Mouse (Mus musculus) neural tube, embryonic 15.5 days (tissue): Measurements from ENCODE around the gene Rock2. TPM values are rescaled to one million over a fixed set of nuclear protein-coding genes. Genes with fewer than 3 reads are reported as not detected.

Experiments used
- ATAC-seq: fragments of 200-750 bp; cut with Nextera tagmentation; 2 replicates; pipeline ENCODE4 v1.8.0; 2017; ENCODE audit warnings: mild to moderate bottlenecking, moderate TSS enrichment, moderate library complexity; ENCODE audit not compliant: low FRiP score
- H3K27ac ChIP-seq: fragments of 300-500 bp; sonication (generic); replicated peaks from 2 replicates; pipeline ENCODE4 v1.5.1; 2015; ENCODE audit warnings: mild to moderate bottlenecking, inconsistent platforms
- H3K27me3 ChIP-seq: fragments of 300-500 bp; sonication (generic); replicated peaks from 2 replicates; pipeline ENCODE4 v1.6.1; 2015; ENCODE audit warnings: inconsistent platforms
- H3K36me3 ChIP-seq: fragments of 300-500 bp; sonication (generic); 2 replicates; pipeline ENCODE4 v1.6.1; 2015; ENCODE audit warnings: inconsistent platforms
- H3K4me1 ChIP-seq: fragments of 300-500 bp; sonication (generic); 2 replicates; pipeline ENCODE4 v1.6.1; 2015; ENCODE audit warnings: inconsistent platforms
- H3K4me2 ChIP-seq: fragments of 300-500 bp; sonication (generic); 2 replicates; pipeline ENCODE4 v1.6.1; 2015; ENCODE audit warnings: inconsistent platforms, mild to moderate bottlenecking, moderate library complexity
- H3K4me3 ChIP-seq: fragments of 300-500 bp; sonication (generic); replicated peaks from 2 replicates; pipeline ENCODE4 v1.5.1; 2015; ENCODE audit warnings: mild to moderate bottlenecking, inconsistent platforms
- H3K9ac ChIP-seq: fragments of 300-500 bp; sonication (generic); replicated peaks from 2 replicates; pipeline ENCODE4 v1.6.1; 2015; ENCODE audit warnings: mild to moderate bottlenecking, inconsistent platforms
- H3K9me3 ChIP-seq: fragments of 300-500 bp; sonication (generic); replicated peaks from 2 replicates; pipeline ENCODE4 v1.6.1; 2016; ENCODE audit warnings: inconsistent platforms
- WGBS: fragments of 180-500 bp; shearing (Covaris S2); methylation state at CpG from one replicate; pipeline ENCODE4 v1.1.7; 2015; ENCODE audit warnings: mixed read lengths; 5-methylcytosine and 5-hydroxymethylcytosine counted together
- polyA plus RNA-seq: library from polyadenylated mRNA; unstranded; fragments of >200 nt; fragmentation: Nextera tagmentation; extraction: Ambion mirVana; gene quantifications from 2 replicates; pipeline ENCODE4 v1.2.1, GENCODE M21; 2015

Gene Rock2
- polyA plus RNA-seq, 1 experiment from 2014 or later: 13.7 TPM

GRCm38 (mm10) chr12:16873549-16873948 is 21.1 kb upstream of the Rock2 start:
- H3K27me3 ChIP-seq: no peaks in the 10 kb centered on the region
- WGBS: 88% methylated on average over 7 of the region's 7 CpGs
- H3K4me1 ChIP-seq: peaks cover 20% of the 10 kb centered on the region
- H3K27ac ChIP-seq: no peak overlapping the region
- H3K9me3 ChIP-seq: no peaks in the 10 kb centered on the region
- no peaks in the 10 kb centered on the region for H3K36me3 ChIP-seq
- no peak for ATAC-seq
- no peak overlapping the region for H3K4me2 ChIP-seq
- no peak overlapping the region for H3K4me3 ChIP-seq
- no peak overlapping the region for H3K9ac ChIP-seq

- H3K27ac ChIP-seq: no peak overlapping the region
- WGBS: 61% methylated on average over 2 of the region's 2 CpGs
- no peak for ATAC-seq
Measured at GRCm38 (mm10) chr12:16874086-16874485, 20.6 kb upstream of the Rock2 start.

DNA sequence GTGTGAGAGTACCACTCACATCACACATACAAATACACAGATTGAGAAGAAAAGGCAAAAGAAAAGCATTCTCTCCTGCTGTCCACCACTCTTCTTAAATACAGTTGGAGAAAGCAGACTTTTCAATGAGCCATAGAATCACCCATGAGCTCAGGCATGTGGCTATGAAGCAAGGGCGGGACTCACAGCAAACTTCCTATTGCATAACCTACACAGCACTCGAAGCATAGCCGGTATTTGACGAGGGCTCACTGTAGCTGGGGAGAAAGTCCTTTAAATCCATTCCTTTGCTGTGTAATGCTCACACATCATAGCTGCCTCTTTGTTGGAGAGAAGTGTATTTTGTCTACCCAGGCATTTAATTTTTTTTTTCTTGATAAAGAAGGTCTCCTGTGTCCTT is 19.4 kb upstream of the Rock2 start:
- WGBS: 77% methylated on average over 4 of the region's 4 CpGs
- Histone ChIP-seq H3K27ac (no peak overlapping the region), H3K27me3 (no peaks in the 10 kb centered on the region), H3K4me2 (no peak overlapping the region), H3K9ac (no peak overlapping the region), H3K36me3 (no peaks in the 10 kb centered on the region), H3K4me3 (no peak overlapping the region), H3K4me1 (peaks cover 12% of the 10 kb centered on the region), H3K9me3 (no peaks in the 10 kb centered on the region)
- no peak for ATAC-seq

More at GRCm38 (mm10) chr12:16874086-16874485, 20.6 kb upstream of the Rock2 start:
- no peaks in the 10 kb centered on the region for H3K36me3 ChIP-seq
- H3K4me1 ChIP-seq: peaks cover 20% of the 10 kb centered on the region
- no peak overlapping the region for H3K4me3 ChIP-seq
- H3K4me2 ChIP-seq: no peak overlapping the region
- no peaks in the 10 kb centered on the region for H3K9me3 ChIP-seq
- H3K9ac ChIP-seq: no peak overlapping the region
- H3K27me3 ChIP-seq: no peaks in the 10 kb centered on the region

GRCm38 (mm10) chr12:16875678-16876077 is 19.0 kb upstream of the Rock2 start:
- H3K4me2 ChIP-seq: no peak overlapping the region
- no peak overlapping the region for H3K27ac ChIP-seq
- H3K4me1 ChIP-seq: peaks cover 8% of the 10 kb centered on the region; the same call in 1 of the 2 replicates
- no peak overlapping the region for H3K4me3 ChIP-seq
- H3K27me3 ChIP-seq: no peaks in the 10 kb centered on the region
- H3K9ac ChIP-seq: no peak overlapping the region
- H3K9me3 ChIP-seq: no peaks in the 10 kb centered on the region
- no peaks in the 10 kb centered on the region for H3K36me3 ChIP-seq
- WGBS: 78% methylated on average over 7 of the region's 7 CpGs
- no peak for ATAC-seq

DNA sequence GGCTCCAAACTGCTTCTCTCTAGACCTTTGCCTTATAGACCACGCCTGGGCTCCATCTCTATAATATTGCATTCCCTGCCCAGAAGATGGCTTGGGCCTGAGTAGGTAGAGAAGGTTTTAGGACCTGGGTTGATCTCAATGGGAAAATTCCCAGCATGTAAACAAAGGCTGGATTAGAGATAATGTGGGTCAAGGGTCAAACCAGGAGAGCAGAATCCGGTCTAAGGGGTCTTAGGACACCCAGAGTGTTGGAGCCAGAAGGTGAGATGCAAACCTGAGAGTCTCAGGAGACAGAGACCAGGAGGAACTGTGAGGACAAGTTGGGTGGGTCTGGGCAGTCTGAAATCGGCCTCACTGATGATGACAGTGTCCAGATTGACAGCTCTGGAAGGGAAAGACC is 18.0 kb upstream of the Rock2 start:
- 65% methylated on average over 3 of the region's 3 CpGs for WGBS
- 0 out of 2 replicates have a peak, but pooled peaks cover 4% of the 10 kb centered on the region for H3K4me1 ChIP-seq
- H3K36me3 ChIP-seq: no peaks in the 10 kb centered on the region
- no peak overlapping the region for H3K9ac ChIP-seq
- no peak overlapping the region for H3K27ac ChIP-seq
- no peak for ATAC-seq
- no peaks in the 10 kb centered on the region for H3K27me3 ChIP-seq
- no peak overlapping the region for H3K4me2 ChIP-seq
- no peak overlapping the region for H3K4me3 ChIP-seq
- no peaks in the 10 kb centered on the region for H3K9me3 ChIP-seq

DNA sequence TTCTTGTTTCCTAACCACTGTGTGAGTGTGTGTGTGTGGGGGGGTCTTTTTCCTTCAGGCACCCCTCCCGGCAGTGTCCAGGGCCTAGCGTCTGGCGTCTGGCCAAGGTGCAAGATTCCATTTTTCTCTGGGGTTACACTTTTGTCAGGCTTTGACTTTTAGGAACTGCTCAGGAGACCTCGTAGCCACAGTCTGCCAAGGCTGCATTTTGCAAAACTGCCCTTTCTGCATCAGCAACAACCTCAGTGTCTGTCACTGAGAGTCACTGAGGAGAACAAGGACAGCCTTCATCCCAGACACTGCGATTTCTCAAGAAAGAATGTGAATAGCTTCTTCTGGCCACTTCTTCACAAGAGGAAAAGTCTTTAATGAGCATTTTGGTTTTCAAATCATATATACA is 17.6 kb upstream of the Rock2 start:
- H3K4me2 ChIP-seq: no peak overlapping the region
- H3K36me3 ChIP-seq: no peaks in the 10 kb centered on the region
- ATAC-seq: no peak
- 0 out of 2 replicates have a peak, but pooled peaks cover 4% of the 10 kb centered on the region for H3K4me1 ChIP-seq
- no peaks in the 10 kb centered on the region for H3K9me3 ChIP-seq
- H3K27me3 ChIP-seq: no peaks in the 10 kb centered on the region
- 65% methylated on average over 5 of the region's 5 CpGs for WGBS
- H3K9ac ChIP-seq: no peak overlapping the region
- no peak overlapping the region for H3K27ac ChIP-seq
- no peak overlapping the region for H3K4me3 ChIP-seq

DNA sequence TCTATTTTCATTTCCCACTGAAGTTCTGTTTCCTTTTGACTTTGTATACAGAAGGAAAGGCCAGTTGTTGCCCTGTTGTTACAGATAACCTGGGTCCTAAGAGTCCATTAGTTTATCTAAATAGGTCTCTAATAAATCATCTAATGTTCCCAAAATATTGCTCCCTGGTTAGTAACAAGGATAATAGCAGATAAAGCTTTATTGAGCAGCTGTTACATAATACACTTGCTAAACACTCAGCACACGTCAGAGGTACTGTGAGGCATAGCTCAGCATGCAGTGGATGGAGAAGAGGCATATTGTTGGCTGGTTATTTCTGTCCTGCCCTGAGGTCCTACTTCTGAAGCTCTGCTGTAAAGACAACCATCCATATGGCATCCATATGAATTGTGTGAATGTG is 17.0 kb upstream of the Rock2 start:
- Histone ChIP-seq H3K4me2 (no peak overlapping the region), H3K36me3 (no peaks in the 10 kb centered on the region), H3K9ac (no peak overlapping the region), H3K27ac (no peak overlapping the region), H3K27me3 (no peaks in the 10 kb centered on the region), H3K4me3 (no peak overlapping the region), H3K4me1 (0 out of 2 replicates have a peak, but pooled peaks cover 4% of the 10 kb centered on the region), H3K9me3 (no peaks in the 10 kb centered on the region)
- no peak for ATAC-seq
- WGBS: 38% methylated on average over 1 of the region's 1 CpGs

DNA sequence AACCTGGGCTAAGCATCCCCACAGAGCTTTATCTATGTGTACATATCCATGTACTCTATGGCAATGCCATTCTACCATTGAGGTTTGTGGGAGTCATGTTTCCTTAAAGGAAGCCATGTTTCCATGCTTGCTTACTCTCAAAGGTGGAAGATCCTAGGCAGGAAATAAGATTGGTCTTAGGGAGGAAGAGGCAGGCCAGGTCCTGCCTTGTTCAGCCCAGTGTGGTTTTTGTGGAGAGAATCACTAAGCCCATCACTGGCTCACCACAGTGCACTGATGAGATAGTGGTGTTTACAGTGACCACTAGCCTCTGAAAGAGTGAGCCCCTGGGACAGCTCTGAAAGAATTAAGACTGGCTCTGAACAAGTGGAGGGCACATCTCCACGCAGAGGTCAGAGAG is 15.3 kb upstream of the Rock2 start:
- WGBS: 90% methylated on average over 1 of the region's 1 CpGs
- Histone ChIP-seq H3K27ac (no peak overlapping the region), H3K9ac (no peak overlapping the region), H3K27me3 (no peaks in the 10 kb centered on the region), H3K9me3 (no peaks in the 10 kb centered on the region), H3K4me1 (0 out of 2 replicates have a peak, but pooled peaks cover 4% of the 10 kb centered on the region), H3K4me2 (no peak overlapping the region), H3K36me3 (no peaks in the 10 kb centered on the region), H3K4me3 (no peak overlapping the region)
- ATAC-seq: no peak

- no peak for ATAC-seq
- H3K4me3 ChIP-seq: no peak overlapping the region
- WGBS: 90% methylated on average over 4 of the region's 4 CpGs
- no peak overlapping the region for H3K4me2 ChIP-seq
- no peaks in the 10 kb centered on the region for H3K27me3 ChIP-seq
- no peak overlapping the region for H3K9ac ChIP-seq
- no peaks in the 10 kb centered on the region for H3K36me3 ChIP-seq
- H3K4me1 ChIP-seq: no peaks in the 10 kb centered on the region
- H3K9me3 ChIP-seq: no peaks in the 10 kb centered on the region
- no peak overlapping the region for H3K27ac ChIP-seq
Measured at GRCm38 (mm10) chr12:16880077-16880476, 14.6 kb upstream of the Rock2 start.

GRCm38 (mm10) chr12:16882442-16882841 is 12.3 kb upstream of the Rock2 start:
- ATAC-seq: no peak
- 90% methylated on average over 3 of the region's 3 CpGs for WGBS

GRCm38 (mm10) chr12:16883111-16883510 is 11.6 kb upstream of the Rock2 start:
- 64% methylated on average over 7 of the region's 7 CpGs for WGBS
- no peaks in the 10 kb centered on the region for H3K4me1 ChIP-seq
- H3K27ac ChIP-seq: no peak overlapping the region
- no peaks in the 10 kb centered on the region for H3K27me3 ChIP-seq
- no peak overlapping the region for H3K4me2 ChIP-seq
- ATAC-seq: no peak
- no peak overlapping the region for H3K9ac ChIP-seq
- H3K36me3 ChIP-seq: no peaks in the 10 kb centered on the region
- no peaks in the 10 kb centered on the region for H3K9me3 ChIP-seq
- no peak overlapping the region for H3K4me3 ChIP-seq

More at GRCm38 (mm10) chr12:16882442-16882841, 12.3 kb upstream of the Rock2 start:
- no peak overlapping the region for H3K4me3 ChIP-seq
- H3K36me3 ChIP-seq: no peaks in the 10 kb centered on the region
- H3K27ac ChIP-seq: no peak overlapping the region
- H3K9me3 ChIP-seq: no peaks in the 10 kb centered on the region
- no peaks in the 10 kb centered on the region for H3K4me1 ChIP-seq
- no peaks in the 10 kb centered on the region for H3K27me3 ChIP-seq
- no peak overlapping the region for H3K9ac ChIP-seq
- no peak overlapping the region for H3K4me2 ChIP-seq

GRCm38 (mm10) chr12:16884534-16884933 is 10.2 kb upstream of the Rock2 start:
- Histone ChIP-seq H3K4me2 (no peak overlapping the region), H3K9me3 (no peaks in the 10 kb centered on the region), H3K36me3 (no peaks in the 10 kb centered on the region), H3K9ac (no peak overlapping the region), H3K4me3 (no peak overlapping the region), H3K4me1 (no peaks in the 10 kb centered on the region), H3K27ac (no peak overlapping the region), H3K27me3 (no peaks in the 10 kb centered on the region)
- ATAC-seq: no peak
- 98% methylated on average over 4 of the region's 4 CpGs for WGBS

GRCm38 (mm10) chr12:16886354-16886753 is 8.3 kb upstream of the Rock2 start:
- no peak overlapping the region for H3K4me3 ChIP-seq
- no peak overlapping the region for H3K4me2 ChIP-seq
- no peaks in the 10 kb centered on the region for H3K27me3 ChIP-seq
- ATAC-seq: no peak
- H3K9ac ChIP-seq: no peak overlapping the region
- no peaks in the 10 kb centered on the region for H3K4me1 ChIP-seq
- no peaks in the 10 kb centered on the region for H3K36me3 ChIP-seq
- no peaks in the 10 kb centered on the region for H3K9me3 ChIP-seq
- H3K27ac ChIP-seq: no peak overlapping the region
- 92% methylated on average over 6 of the region's 6 CpGs for WGBS
